Mouse (Mus musculus) heart, postnatal 25 days (tissue): ENCODE data around the gene Jam3. TPM values are rescaled to one million over a fixed set of nuclear protein-coding genes. Genes with fewer than 3 reads are reported as not detected.

Experiments
- DNase-seq: peaks from one replicate; pipeline ENCODE4 v3.0.0; 2022; ENCODE audit warnings: low spot score
- intact Hi-C: fragments of 180-260 bp; cut with DNase I; formaldehyde crosslinking; loops from one replicate; pipeline ENCODE4 v1.15.1; 2025
- total RNA-seq, 2 experiments: library from RNA; stranded (reverse); gene quantifications; 2 replicates each; pipeline ENCODE4 v1.2.3; 2021

The Jam3 gene
- total RNA-seq, 2 experiments from 2014 or later: 13.0 to 16.6 TPM

DNA sequence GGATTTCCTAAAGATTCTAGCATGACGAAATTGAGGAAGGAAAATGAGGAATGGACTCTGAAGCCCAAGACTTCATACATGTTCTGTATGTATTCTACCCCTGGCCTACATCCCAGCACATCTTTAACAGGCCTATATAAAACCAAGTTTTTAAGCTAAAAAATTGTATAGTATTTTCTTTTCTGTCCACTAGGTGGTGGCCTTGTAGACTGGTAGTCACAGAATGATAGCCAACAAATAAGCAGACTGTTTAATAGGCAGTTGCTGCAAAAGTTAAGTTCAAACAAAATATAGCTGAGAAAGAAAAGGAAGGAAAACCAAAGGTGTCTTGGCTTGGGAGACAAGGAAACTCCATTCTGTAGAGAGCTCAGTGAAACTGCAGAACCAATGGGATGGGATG is 80.5 kb downstream of the Jam3 start:
- no peak for DNase-seq
- intact Hi-C loops: loop anchor here (5.0 to 10.0 kb wide), 2 partner anchors 210 to 253 kb away; no protein-coding TSS in a partner anchor

DNA sequence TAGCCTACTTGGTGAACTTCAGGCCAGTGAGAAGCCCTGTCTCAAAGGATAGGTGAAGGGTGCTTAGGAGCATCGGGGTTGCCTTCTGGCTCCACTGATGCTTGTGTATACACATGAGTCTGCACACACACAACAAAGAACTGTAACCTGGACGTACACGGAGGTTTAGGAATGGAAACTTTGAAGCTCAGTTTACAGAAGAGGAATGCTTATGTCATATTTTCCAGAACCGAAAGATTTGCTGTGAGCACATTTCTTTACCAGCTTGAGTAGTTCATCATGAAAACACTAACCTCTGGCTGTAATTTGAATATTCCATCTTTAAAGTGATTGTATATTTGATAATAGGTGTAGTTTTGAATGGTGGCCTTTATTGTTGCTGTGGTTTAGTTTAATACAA is 84.3 kb downstream of the Jam3 start:
- intact Hi-C loops: loop anchor here (5.0 to 10.0 kb wide), 2 partner anchors 214 to 256 kb away; no protein-coding TSS in a partner anchor
- DNase-seq: no peak

DNA sequence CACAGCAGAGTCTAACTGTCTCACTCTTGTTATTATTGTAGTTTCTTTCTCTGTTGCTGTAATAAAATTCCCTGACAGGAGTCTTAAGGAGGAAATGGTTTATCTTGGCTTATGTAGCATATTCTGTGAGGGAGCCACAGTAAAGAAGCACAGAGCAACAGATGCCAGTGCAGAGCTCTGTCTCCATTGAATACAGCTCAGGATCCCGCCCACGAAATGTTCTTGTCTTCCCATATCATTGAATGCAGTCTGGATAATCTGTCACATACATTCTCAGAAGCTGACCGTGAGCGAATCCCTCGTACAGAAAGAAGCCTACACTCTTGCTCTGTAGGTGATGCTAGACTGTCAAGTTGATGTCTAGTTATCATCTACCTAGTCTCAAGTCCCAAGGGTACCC is 96.9 kb downstream of the Jam3 start:
- intact Hi-C loops: no loop called here
- DNase-seq: no peak

DNA sequence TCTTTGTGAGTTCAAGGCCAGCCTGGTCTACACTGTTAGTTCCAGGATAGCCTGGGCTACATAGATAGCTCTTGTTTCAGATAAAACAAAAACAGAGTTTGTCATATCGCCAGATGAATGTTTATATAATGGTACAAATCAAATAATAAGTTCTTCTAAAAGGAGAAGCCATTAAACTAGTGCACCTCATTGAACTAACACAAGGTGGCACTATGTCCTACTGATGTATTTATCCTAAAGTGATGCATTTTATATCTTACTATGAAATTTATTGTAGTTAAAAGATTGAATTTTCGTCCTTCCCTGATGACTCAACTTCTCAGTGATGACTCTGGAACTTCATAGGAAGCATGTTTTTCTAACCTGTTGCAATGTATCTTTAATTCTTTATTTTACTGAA is 105.7 kb downstream of the Jam3 start:
- intact Hi-C loops: no loop called here

More for the DNA sequence above, 105.7 kb downstream of the Jam3 start:
- no peak for DNase-seq

Other genes starting within 250 kb of the Jam3 start
- not detected for gene Gm1110, start 232.3 kb downstream of the Jam3 start, total RNA-seq
- gene Acad8, start 155.9 kb downstream of the Jam3 start, total RNA-seq: 10 to 100 TPM; 48.7 to 57.7 TPM
- 10 to 100 TPM; 24.9 to 28.9 TPM for gene Thyn1, start 155.7 kb downstream of the Jam3 start, total RNA-seq
- gene Vps26b, start 125.4 kb downstream of the Jam3 start, total RNA-seq: 10 to 100 TPM; 27.9 to 31.5 TPM
- gene Ncapd3, start 125.2 kb downstream of the Jam3 start, total RNA-seq: 10 to 100 TPM; 11.4 to 12.0 TPM
- 1 to 10 TPM; 7.2 to 8.6 TPM for gene Igsf9b, start 143.8 kb upstream of the Jam3 start, total RNA-seq
- not detected for gene Spata19, start 241.4 kb upstream of the Jam3 start, total RNA-seq